Mouse (Mus musculus): ENCODE data around the gene Kdm2b.

Gene Kdm2b

DNA sequence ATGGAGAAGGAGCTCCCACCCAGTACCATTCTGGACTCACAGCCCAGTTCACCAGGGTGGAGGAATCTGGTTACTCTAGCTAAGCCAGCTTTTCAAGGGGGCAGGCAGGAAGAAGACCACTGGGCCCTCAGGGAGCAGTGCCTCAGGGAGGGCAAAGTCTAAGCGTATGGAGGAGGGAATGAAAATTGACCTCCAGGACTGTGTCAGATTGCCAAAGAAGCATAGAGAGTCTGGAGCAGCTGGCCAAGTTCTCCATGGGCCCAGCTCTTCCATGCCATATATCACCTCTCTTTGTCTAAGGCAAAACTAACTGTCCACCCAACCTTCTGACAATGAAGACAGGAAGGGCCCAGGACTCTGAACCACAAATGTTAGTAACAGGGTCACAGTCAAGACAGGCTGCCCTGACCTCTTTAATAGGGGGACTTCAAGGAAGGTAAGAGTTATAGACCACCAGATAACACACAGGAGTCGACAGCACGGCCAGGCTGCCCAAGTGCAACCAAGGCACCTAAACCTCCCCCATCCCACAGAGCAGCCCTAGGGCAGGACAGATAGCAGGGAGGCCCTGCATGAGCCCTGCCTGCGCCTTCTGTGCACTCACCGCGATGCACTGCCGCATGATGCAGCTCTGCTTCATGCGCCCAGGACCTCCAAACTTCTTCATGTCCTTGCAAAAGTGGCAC, 101.6 kb downstream of the Kdm2b start:
- no peak for DNase-seq

DNA sequence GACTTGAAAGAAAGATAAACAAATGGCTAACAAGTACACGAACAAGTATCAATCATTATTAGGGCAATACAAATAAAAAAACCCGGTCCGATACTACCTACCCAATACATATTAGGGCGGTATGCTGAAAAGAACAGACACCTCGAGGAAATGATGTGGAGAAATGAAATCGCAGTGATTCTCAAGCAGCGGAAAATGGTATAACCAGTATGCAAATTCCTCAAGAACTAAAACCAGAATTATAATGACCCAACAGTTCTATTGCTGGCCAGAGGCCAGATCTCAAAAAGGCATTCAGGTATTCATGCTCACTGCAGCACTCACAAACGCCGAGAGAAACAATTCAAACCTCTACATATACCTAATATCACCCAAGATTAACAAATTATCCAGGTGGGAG, 102.6 kb downstream of the Kdm2b start:
- DNase-seq: no peak

DNA sequence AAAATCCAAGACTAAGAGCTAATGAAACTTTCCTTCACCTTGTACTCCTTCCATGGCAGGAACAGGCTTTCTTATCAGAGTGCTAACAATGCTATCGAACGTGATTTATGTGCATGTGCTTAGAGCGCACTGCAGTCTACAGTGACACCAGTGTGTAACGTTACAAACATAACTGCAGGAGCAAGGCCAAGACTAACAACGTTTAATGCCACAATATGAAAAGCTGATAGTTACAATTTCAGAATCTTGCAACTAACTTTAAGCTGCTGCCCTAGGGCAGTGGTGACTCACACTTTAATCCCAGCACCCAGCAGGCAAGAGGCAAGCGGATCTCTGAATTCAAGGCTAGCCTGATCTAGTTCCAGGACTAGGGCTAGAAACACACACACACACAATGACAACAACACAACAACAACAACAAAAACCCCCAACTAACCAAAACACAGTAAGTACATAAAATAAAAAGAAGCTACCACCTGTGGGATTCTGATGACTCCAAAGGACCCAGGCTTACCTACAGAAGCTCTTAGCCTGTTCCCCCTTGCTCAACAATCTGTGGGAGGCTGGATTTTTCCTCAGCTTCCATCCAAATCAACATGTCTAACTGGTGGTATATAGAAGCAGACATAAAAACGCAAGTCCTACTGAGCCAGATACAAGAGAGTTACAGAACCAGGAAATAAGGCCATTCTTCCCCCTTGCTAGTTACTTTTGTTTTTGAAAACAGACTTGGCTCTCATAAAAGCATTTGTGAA, 104.9 kb downstream of the Kdm2b start:
- DNase-seq: no peak

DNA sequence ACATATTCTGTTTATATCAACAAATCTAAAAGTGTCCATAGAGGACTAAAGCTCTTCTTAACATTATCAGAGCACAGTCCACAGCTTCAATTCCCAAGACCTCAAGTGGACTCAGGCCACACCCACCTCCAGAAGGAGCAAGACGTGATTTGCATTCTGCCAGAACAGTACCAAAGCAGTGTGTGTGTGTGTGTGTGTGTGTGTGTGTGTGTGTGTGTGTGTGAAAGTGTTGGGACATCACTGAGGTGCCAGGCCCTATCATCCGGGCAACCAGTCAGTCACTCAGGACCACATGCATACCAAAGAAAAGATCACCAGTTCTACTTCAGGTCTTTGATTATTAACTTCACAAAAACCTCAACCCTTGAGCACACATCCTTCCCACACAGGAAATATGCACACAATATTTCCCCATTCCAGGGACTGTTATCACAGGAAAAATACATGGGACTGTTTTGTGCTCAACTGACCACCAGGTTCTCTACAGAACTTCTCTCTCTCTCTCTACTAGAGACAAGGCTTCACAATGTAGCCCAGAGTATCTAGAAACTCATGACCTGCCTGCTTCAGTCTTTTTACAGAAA, 105.9 kb downstream of the Kdm2b start:
- no peak for DNase-seq

DNA sequence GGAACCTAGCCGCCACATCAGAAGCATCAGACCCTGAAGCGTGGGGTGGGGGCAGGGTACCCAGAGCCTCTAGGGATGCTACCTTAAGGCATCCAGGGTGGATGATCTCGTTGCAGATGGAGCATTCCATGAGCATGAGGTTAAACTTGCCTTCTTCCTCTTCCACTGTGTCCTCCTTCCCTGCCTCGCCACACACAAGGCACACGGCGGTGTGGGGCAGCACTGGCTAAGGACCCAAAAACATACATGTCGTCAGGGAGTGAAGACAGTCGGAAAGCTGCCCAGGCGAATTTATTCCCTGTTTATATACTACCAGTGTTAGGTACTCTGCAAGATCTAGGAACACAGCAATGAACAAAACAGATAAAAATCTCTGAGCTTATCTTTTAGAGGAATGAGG, 106.4 kb downstream of the Kdm2b start:
- DNase-seq: no peak

DNA sequence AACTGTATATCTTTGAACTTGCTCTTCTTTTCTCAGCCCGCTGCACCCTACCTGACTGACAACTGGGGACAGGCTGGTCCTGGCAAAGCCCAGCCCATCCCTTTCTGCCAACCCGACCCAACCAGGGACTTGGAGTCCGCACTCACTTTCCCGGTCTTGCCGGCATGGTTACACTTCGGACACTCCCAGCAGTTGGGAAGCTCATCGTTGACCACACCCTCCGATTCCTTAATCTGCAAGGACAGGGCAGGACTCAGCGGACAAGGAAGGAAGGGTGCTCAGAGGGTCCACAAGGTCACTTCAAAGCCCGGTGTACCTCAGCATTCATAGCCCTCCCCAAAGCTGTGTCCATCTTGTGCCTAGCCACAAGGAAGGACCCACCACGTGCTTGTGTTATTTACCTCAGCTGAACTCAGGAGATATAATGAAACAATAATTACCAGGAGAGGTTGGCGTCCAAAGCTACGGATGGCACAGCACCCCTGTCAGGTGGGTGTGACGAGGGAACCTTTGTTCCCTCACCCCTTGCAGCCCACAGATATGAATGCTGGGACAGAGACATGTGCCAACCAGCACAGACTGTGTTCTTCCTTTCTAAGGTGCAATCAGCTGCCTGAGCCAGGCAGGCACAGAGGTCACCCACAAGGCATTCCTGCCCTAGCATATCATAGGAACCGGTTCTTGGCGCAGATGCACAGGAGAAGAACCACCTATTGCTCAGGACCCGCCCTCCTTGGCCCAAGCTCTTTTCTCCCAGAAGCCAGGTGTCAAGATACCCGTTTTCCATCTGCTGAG, 107.2 kb downstream of the Kdm2b start:
- no peak for DNase-seq

DNA sequence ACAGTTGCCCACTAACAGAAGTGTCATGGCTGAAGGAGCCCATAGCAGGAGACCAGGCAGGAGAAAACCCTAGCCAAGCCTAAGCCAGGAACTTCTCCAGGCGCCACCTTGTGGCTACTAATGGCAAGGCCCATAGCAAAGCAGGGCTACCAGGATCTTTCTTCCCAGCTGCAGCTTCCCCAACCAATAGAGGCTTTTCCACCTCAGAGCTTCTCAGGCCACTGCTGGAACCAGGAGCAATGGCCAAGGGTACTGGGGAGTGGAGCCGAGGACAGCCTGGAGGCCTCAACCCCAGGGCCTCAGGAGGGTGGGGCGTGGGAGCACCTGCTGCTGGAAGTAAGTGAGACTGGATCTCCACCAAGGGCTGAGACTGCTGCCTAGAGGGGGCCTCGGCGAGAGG, 108.3 kb downstream of the Kdm2b start:
- peak; percentile 70 for DNase-seq

DNA sequence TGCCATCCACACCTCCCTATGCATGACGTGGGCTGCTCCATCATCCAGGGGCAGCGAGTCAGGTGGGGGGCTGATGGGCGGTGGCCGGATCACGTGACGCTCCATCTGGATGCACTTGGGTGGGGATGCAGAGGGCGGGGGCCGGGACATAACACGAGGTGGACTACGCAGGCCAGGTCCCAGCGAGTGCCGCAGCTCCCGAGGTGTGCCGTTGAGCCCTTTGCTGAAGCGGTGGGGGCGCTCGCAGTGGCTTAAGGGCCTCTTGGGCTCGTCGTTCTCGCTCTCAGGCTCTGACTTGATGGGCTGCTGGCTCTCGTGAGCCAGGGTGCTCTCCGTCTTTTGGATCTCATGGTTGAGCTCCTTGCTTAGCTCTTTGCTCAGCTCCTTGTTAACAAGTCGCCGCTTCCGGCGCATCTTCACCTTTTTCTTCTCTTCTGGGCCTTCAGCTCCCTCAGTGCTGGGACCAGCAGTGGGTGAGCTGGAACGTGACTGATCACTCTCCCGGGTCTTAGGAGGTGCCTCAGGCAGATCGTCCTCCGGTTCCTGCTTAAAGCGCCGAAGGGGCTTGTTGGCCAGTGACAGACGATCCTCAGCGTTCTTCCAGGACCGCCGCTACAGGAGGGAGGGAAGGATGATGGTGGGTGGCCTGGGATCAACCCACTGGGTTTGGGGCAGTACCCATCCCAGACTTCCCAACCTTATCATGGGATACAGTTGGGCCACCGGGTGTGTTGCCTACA, 109.2 kb downstream of the Kdm2b start:
- no peak for DNase-seq

DNA sequence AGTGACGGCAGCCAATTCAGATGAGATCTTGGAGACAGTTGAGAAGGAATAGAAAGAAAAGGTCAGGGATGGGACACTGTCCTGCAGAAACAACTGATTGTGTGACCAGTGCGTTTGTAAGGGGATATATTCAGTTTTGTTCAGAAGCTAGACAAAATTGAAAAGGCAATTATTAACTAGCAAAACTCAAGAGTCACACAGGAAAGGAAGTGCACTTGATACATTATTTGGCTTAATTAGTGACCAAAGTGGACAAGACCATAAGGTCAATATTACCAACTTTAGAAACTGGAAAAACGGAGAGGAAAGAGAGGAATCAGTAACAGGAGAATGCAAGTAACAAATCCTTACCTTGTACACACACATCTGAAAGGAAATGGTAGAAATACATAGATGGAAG, 113.0 kb downstream of the Kdm2b start:
- DNase-seq: no peak

DNA sequence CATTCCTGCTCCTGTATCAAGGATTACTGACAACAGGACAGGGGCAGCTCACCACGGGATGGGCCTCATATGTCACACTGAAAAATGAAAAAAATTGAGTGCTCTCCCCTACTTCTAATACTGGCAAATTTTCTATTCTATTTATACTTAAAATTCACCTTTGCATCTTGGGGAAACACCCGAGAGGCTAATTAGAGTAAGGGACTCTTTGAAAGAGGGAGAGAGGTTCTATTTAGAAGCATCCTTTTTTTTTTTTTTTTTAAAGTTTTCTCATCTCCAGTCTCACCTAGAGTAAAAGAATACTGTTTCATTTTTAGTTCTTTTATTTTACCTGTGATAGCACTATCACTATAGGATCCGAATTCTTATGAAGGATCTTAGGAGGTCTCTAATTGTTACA, 115.3 kb downstream of the Kdm2b start:
- DNase-seq: no peak

DNA sequence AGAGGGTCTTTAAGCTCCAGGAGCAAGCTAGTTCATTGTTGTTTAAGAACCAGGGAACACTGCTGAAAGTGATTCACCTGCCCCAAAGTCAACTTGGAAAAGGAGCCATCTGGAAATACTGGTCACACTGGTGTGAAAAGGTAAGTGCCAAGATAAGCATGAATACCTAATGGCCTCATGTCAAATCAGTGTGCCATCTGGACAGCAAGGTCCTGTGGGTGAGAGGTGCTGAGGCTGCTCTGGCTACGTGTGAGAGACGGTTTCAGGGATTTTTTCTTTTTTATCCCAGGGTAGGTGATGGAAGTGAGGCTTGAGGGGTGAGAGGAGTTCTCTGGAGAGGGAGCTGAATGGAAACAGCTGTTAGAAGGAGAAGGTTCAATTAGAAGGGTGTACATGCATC, 116.0 kb downstream of the Kdm2b start:
- DNase-seq: no peak

DNA sequence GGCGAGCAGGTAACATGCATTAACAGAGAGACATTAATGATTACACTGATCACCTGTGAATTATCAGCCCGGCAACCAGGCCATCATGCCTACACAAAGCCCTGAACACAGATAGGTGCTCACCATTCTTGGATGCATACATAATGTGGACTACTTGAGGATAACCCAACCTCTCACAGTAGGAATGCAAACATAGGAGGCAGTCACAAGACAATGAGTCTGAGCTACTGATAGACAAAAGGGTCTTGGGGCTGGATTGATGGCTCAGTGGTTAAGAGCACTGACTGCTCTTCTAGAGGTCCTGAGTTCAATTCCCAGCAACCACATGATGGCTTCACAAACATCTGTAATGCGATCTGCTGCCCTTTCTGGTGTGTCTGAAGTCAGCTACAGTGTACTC, 117.0 kb downstream of the Kdm2b start:
- DNase-seq: no peak

DNA sequence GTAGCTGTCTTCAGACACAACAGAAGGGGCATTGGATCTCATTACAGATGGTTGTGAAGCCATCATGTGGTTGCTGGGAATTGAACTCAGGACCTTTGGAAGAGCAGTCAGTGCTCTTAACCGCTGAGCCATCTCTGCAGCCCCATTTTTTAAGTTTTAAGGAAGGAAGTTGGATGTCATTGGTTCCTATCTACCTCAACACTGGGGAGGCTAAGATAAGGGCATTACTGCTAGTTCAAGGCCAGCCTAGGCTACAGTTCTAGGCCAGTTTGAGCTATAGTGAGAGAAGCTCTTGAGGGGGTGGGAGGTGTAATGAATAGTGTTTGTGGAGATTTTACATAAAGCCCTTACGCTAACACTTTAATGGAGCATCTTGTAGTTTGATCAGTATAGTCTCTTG, 126.6 kb downstream of the Kdm2b start:
- DNase-seq: no peak

DNA sequence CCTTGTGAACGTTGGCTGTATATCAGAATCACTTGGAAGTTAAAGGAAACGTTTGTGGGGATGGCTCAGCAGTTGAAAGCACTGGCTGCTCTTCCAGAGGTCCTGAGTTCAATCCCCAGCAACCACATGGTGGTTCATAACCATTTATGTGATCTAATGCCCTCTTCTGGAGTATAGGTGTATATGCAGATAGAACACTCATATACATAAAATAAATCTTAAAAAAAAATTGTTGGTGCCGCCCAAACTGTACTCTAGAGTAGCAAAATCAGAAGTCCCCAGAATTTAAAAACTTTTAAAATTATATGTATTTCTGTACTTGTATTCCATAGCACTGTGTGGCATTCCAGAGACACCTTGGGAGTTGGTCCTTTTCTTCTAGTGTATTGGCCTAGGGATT, 133.8 kb downstream of the Kdm2b start:
- no peak for DNase-seq

DNA sequence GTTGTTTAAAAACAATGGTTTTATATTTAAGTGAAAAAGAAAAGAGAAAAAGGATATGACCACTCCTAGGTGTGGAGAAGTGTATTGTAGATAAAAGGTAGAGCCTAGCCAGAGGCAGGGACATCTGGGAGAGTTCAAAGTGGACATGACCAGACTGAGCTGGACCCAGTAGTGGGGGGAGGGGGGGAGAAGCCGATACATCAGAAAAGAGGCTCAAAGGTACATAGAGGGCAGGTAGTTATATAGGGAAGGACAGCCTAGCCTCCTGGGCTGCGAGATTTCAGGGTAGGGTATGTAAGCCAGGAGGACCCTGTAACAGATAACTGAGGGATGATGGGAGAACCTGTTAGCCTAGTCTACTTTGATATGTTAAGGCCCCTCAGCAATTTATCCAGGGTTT, 137.0 kb downstream of the Kdm2b start:
- DNase-seq: no peak

DNA sequence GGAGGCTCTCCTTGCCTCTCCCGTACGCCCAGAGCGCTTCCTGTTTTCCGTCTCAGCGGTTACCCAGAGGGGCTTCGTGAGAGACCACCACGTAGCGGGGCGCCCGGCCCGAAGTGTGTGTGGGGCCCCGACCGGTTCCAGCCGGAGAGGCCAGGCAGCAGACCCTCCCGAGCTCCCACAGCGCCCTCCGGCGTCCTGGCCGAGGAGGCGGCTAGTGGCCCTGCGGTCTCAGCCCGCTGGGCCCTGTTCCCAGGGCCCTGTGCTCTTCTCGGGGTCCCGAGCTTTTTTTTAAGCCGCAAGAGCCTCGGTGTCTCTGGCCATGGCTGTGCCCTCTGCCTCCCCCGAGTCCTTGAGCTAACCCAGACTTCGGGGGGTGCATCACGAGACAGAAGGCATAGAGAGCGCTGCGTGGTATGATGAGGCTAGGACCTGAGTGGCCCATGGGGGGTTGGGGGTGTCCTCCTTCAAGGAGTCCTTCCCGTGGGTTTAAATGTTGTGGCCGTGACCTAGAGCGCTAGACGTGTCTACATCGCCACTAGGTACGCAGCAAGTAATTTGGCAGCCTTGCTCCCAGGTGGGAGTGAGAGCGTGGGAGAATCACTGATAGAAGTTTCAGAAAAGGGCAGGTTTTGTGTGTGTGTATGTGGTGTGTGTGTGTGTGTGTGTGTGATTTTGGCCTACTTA, 139.2 kb downstream of the Kdm2b start:
- DNase-seq: peak; percentile 56

DNA sequence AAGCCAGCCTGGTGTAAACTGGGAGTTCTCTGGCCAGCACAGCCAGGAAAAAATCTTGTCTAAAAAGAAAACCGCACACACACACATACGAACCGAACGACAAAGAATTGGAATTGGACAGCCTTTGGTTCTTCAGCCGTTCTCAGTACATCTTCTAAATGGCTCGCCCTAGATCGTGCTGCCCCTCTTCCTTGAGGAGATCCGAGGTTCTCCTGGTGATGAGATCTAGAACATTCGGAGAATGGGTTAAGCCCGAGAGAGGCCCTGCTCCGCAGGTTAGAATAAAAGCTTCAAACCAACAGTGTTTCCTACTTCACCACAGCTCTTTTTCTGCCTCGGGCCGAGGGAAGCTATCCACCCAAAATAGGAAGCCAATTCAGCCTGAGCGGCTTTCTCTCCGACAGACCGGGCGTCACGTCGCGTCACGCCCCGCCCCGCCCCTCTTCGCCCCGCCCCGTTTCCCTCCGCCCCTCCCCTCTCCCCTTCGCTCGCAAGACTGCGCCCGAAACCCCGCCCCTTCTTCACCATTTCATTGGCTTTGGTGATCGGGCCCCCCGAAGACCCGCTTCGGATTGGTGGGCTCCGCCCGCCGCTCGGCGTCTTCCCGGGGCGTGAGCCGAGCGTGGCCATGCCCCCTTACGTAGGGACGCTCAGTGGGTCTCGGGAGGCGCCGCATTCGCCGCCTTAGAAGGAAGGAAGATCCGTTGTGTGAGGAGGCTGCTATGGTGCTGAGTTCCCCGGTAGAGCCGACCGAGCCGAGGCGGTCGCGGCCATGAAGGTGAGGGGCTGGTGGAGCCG, 139.9 kb downstream of the Kdm2b start, which contains the start of gene Rnf34:
Gene Rnf34, plus strand, starts transcription at position 528 of the 798 bp plus-strand sequence.
- DNase-seq: peak; percentile 98

DNA sequence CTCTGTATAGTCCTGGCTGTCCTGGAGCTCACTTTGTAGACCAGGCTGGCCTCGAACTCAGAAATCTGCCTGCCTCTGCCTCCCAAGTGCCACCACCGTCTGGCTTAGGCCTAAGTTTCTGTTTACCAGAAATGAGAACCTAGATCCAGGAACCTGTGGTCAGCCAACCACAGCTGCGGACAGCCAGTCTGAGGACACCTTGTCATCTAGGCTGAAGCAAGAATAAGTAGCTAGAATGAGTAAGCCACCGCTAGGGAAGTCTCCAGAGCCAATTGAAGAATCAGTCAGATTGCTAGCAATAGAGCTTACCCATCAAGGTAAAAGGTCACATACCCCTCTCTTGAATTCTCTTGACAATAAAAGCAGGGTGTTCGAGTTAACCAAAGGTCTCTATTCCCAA, 145.8 kb downstream of the Kdm2b start:
- DNase-seq: no peak

DNA sequence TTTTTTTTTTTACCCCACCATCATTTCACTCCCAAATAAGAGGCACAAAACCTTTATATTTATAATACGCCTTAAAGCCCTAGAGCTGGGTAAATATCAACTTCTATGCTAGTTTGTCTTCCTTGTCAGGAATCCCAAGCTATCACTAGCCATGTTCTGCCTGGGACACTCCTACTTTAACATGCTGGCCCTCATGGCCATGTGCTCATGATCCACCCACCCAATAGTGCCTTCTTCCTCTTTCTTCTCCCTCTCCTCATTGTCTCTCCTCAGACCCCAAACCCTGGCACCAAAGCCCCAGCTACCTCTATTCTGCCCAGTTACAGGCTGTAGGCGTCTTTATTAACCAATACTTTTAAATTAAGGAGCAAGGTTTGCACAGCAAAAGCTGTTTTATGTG, 148.5 kb downstream of the Kdm2b start:
- no peak for DNase-seq

DNA sequence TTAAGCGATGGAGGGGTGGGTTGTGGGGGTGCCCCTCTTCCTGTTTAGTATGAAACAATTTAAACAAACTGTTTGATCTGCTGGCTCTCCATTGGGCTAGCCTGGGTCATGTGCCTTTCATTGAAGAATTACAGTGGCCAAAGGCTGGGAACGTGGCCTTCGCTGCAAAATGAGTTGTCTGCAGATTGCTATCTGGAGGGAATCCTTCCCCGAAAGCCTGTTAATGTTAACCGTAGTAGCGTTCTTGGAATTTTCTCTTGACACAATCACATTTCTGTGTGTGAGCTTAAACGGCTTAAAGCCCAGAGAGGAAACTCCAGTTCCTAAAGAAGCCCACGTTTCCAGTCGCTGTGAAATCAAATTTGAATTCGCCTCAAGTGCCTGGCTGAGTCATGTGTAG, 156.6 kb downstream of the Kdm2b start:
- DNase-seq: no peak

DNA sequence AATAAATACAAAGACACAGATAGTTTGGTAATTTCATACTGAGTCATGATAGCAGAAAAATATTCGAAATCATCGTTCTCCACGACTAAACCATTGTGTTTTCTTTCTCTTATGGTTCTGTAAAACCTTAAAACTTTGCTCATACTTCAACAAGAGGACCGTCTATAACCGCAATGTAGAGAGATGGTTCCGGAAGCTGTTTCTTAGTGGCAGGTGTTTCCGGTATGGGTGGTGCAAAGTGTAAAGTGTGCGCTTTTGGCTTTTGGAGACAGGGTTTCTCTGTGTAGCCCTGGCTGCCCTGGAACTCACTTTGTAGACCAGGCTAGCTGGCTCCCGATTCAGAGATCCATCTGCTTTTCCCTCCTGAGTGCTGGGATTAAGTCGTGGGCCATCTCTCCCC, 157.1 kb downstream of the Kdm2b start:
- DNase-seq: no peak
